Mouse (Mus musculus) adrenal gland, adult 8-10 months (tissue): ENCODE data around the gene Myo16. TPM values are rescaled to one million over a fixed set of nuclear protein-coding genes. Genes with fewer than 3 reads are reported as not detected.

ENCODE experiments used
- DNase-seq: peaks from one replicate; pipeline ENCODE4 v3.0.0; 2022
- total RNA-seq, 4 experiments: library from RNA; stranded (reverse); gene quantifications; 2 replicates each; pipeline ENCODE4 v1.2.4; 2022

Myo16 gene
- total RNA-seq, 4 experiments from 2014 or later = 0.09 to 0.38 (median 0.19) TPM

GRCm38 (mm10) chr8:10415885-10416284 is 262.2 kb downstream of the Myo16 start:
- DNase-seq = no peak

GRCm38 (mm10) chr8:10416806-10417205 is 263.1 kb downstream of the Myo16 start:
- DNase-seq = no peak

- DNase-seq = no peak
Observed at GRCm38 (mm10) chr8:10417281-10417680, 263.6 kb downstream of the Myo16 start.

- no peak for DNase-seq
Observed at GRCm38 (mm10) chr8:10418013-10418412, 264.3 kb downstream of the Myo16 start.

- DNase-seq = no peak
Observed at GRCm38 (mm10) chr8:10418971-10419370, 265.3 kb downstream of the Myo16 start.

- DNase-seq = no peak
Observed at GRCm38 (mm10) chr8:10419726-10420125, 266.0 kb downstream of the Myo16 start.

GRCm38 (mm10) chr8:10420551-10420950 is 266.8 kb downstream of the Myo16 start:
- no peak for DNase-seq

- no peak for DNase-seq
Observed at GRCm38 (mm10) chr8:10421516-10422090, 267.9 kb downstream of the Myo16 start.

- no peak for DNase-seq
Observed at GRCm38 (mm10) chr8:10435492-10435891, 281.8 kb downstream of the Myo16 start.

- DNase-seq = peak; percentile 48
Observed at GRCm38 (mm10) chr8:10438772-10439171, 285.1 kb downstream of the Myo16 start.

GRCm38 (mm10) chr8:10439595-10440453 is 286.1 kb downstream of the Myo16 start:
- DNase-seq = no peak

GRCm38 (mm10) chr8:10442562-10442961 is 288.9 kb downstream of the Myo16 start:
- no peak for DNase-seq

GRCm38 (mm10) chr8:10445011-10445410 is 291.3 kb downstream of the Myo16 start:
- peak; percentile 6 for DNase-seq

GRCm38 (mm10) chr8:10448545-10448944 is 294.8 kb downstream of the Myo16 start:
- no peak for DNase-seq

GRCm38 (mm10) chr8:10453046-10453445 is 299.3 kb downstream of the Myo16 start:
- DNase-seq = no peak

GRCm38 (mm10) chr8:10458151-10458649 is 304.5 kb downstream of the Myo16 start:
- no peak for DNase-seq

- DNase-seq = no peak
Observed at GRCm38 (mm10) chr8:10462271-10462670, 308.6 kb downstream of the Myo16 start.

GRCm38 (mm10) chr8:10468490-10468889 is 314.8 kb downstream of the Myo16 start:
- no peak for DNase-seq

- no peak for DNase-seq
Observed at GRCm38 (mm10) chr8:10469658-10470057, 315.9 kb downstream of the Myo16 start.

- DNase-seq = no peak
Observed at GRCm38 (mm10) chr8:10470280-10470679, 316.6 kb downstream of the Myo16 start.

GRCm38 (mm10) chr8:10472371-10472770 is 318.7 kb downstream of the Myo16 start:
- DNase-seq = no peak

GRCm38 (mm10) chr8:10474446-10474845 is 320.7 kb downstream of the Myo16 start:
- DNase-seq = no peak

GRCm38 (mm10) chr8:10479059-10479458 is 325.3 kb downstream of the Myo16 start:
- DNase-seq = no peak

- no peak for DNase-seq
Observed at GRCm38 (mm10) chr8:10480850-10481249, 327.1 kb downstream of the Myo16 start.
